Mouse (Mus musculus) embryonic facial prominence, embryonic 15.5 days (tissue): ENCODE results near the gene Cpeb4. TPM values are rescaled to one million over a fixed set of nuclear protein-coding genes. Genes with fewer than 3 reads are reported as not detected.
"Not testable (repeated sequence)": the region's sequence is repeated elsewhere in the genome, so short reads cannot be mapped to it uniquely, and the experiment has no call there.

Experiments used
- ATAC-seq: fragments of 200-750 bp; cut with Nextera tagmentation; 2 replicates; pipeline ENCODE4 v1.8.0; 2017; ENCODE audit warnings: low read depth, moderate TSS enrichment; ENCODE audit not compliant: insufficient number of reproducible peaks, low FRiP score, low TSS enrichment
- H3K27ac ChIP-seq: fragments of 300-500 bp; sonication (generic); replicated peaks from 2 replicates; pipeline ENCODE4 v1.5.1; 2015; ENCODE audit warnings: mild to moderate bottlenecking, inconsistent platforms
- H3K27me3 ChIP-seq: fragments of 300-500 bp; sonication (generic); 2 replicates; pipeline ENCODE4 v1.6.1; 2015; ENCODE audit warnings: inconsistent platforms
- H3K36me3 ChIP-seq: fragments of 300-500 bp; sonication (generic); 2 replicates; pipeline ENCODE4 v1.6.1; 2015; ENCODE audit warnings: mild to moderate bottlenecking, inconsistent platforms
- H3K4me1 ChIP-seq: fragments of 300-500 bp; sonication (generic); 2 replicates; pipeline ENCODE4 v1.6.1; 2015; ENCODE audit warnings: inconsistent platforms
- H3K4me2 ChIP-seq: fragments of 300-500 bp; sonication (generic); replicated peaks from 2 replicates; pipeline ENCODE4 v1.6.1; 2015; ENCODE audit warnings: mild to moderate bottlenecking, inconsistent platforms
- H3K4me3 ChIP-seq: fragments of 300-500 bp; sonication (generic); replicated peaks from 2 replicates; pipeline ENCODE4 v1.5.1; 2015; ENCODE audit warnings: mild to moderate bottlenecking, inconsistent platforms
- H3K9ac ChIP-seq: fragments of 300-500 bp; sonication (generic); 2 replicates; pipeline ENCODE4 v1.6.1; 2015; ENCODE audit warnings: inconsistent platforms
- H3K9me3 ChIP-seq: fragments of 300-500 bp; sonication (generic); replicated peaks from 2 replicates; pipeline ENCODE4 v1.6.1; 2016; ENCODE audit warnings: inconsistent platforms
- WGBS: fragments of 180-500 bp; shearing (Covaris S2); methylation state at CpG from one replicate; pipeline ENCODE4 v1.1.7; 2015; 5-methylcytosine and 5-hydroxymethylcytosine counted together
- polyA plus RNA-seq: library from polyadenylated mRNA; unstranded; fragments of >200 nt; fragmentation: Nextera tagmentation; extraction: Ambion mirVana; gene quantifications from 2 replicates; pipeline ENCODE4 v1.2.1, GENCODE M21; 2015

Gene Cpeb4
- polyA plus RNA-seq, 1 experiment from 2014 or later = 3.4 TPM

- no peak for ATAC-seq
- Histone ChIP-seq H3K27me3 (peaks cover under 1% of the 10 kb centered on the region; the same call in 1 of the 2 replicates), H3K27ac (no peak overlapping the region), H3K9ac (no peak overlapping the region), H3K9me3 (no peaks in the 10 kb centered on the region), H3K4me1 (peaks cover 10% of the 10 kb centered on the region), H3K4me3 (no peak overlapping the region), H3K36me3 (no peaks in the 10 kb centered on the region), H3K4me2 (no peak overlapping the region)
- WGBS = 78% methylated on average over 3 of the region's 3 CpGs
Observed at GRCm38 (mm10) chr11:31945471-31945870, 73.5 kb downstream of the Cpeb4 start.

GRCm38 (mm10) chr11:31948462-31949330 is 76.7 kb downstream of the Cpeb4 start:
- no peak for ATAC-seq
- H3K4me2 ChIP-seq = peak overlapping the region; percentile 60
- no peaks in the 10 kb centered on the region for H3K9me3 ChIP-seq
- no peaks in the 10 kb centered on the region for H3K36me3 ChIP-seq
- H3K27me3 ChIP-seq = peaks cover 8% of the 10 kb centered on the region; the same call in 1 of the 2 replicates
- H3K4me1 ChIP-seq = peaks cover 10% of the 10 kb centered on the region
- WGBS = 13% methylated on average over 15 of the region's 15 CpGs
- H3K9ac ChIP-seq = peak overlapping the region; percentile 29; the same call in 1 of the 2 replicates
- H3K4me3 ChIP-seq = peak overlapping the region; percentile 47
- no peak overlapping the region for H3K27ac ChIP-seq

GRCm38 (mm10) chr11:31949331-31949785 is 77.3 kb downstream of the Cpeb4 start:
- H3K36me3 ChIP-seq = no peaks in the 10 kb centered on the region
- peak overlapping the region; percentile 47 for H3K4me3 ChIP-seq
- peaks cover 10% of the 10 kb centered on the region for H3K4me1 ChIP-seq
- no peak overlapping the region for H3K27ac ChIP-seq
- H3K9me3 ChIP-seq = no peaks in the 10 kb centered on the region
- H3K9ac ChIP-seq = peak overlapping the region; percentile 29; the same call in 1 of the 2 replicates
- no peak; the same call in 1 of the 2 replicates for ATAC-seq
- peaks cover 8% of the 10 kb centered on the region; the same call in 1 of the 2 replicates for H3K27me3 ChIP-seq
- 3% methylated on average over 17 of the region's 17 CpGs for WGBS
- peak overlapping the region; percentile 60 for H3K4me2 ChIP-seq

GRCm38 (mm10) chr11:31960071-31960470 is 88.1 kb downstream of the Cpeb4 start:
- Histone ChIP-seq H3K36me3 (no peaks in the 10 kb centered on the region), H3K9ac (no peak overlapping the region), H3K4me1 (no peaks in the 10 kb centered on the region), H3K27ac (no peak overlapping the region), H3K9me3 (no peaks in the 10 kb centered on the region), H3K27me3 (no peaks in the 10 kb centered on the region), H3K4me2 (no peak overlapping the region), H3K4me3 (no peak overlapping the region)
- no peak for ATAC-seq

GRCm38 (mm10) chr11:31963993-31964392 is 92.0 kb downstream of the Cpeb4 start:
- WGBS = 91% methylated on average over 1 of the region's 1 CpGs
- no peaks in the 10 kb centered on the region for H3K36me3 ChIP-seq
- H3K27ac ChIP-seq = no peak overlapping the region
- no peak overlapping the region for H3K9ac ChIP-seq
- no peak overlapping the region for H3K4me3 ChIP-seq
- H3K4me1 ChIP-seq = peaks cover 4% of the 10 kb centered on the region; the same call in 1 of the 2 replicates
- H3K9me3 ChIP-seq = no peaks in the 10 kb centered on the region
- no peaks in the 10 kb centered on the region for H3K27me3 ChIP-seq
- ATAC-seq = no peak
- no peak overlapping the region for H3K4me2 ChIP-seq

GRCm38 (mm10) chr11:31965256-31966134 is 93.5 kb downstream of the Cpeb4 start, which contains the start of gene 4930524B15Rik:
TSS of gene 4930524B15Rik (plus strand) at chr11:31965592.
- Histone ChIP-seq H3K4me3 (peak within 1 kb of the TSS; percentile 29), H3K9ac (no peak within 1 kb of the TSS), H3K27ac (no peak within 1 kb of the TSS), H3K4me2 (peak within 1 kb of the TSS; percentile 49), H3K4me1 (peaks cover 4% of the 10 kb centered on the region; the same call in 1 of the 2 replicates), H3K9me3 (no peaks in the 10 kb centered on the region), H3K27me3 (no peaks in the 10 kb centered on the region), H3K36me3 (no peaks in the 10 kb centered on the region)
- ATAC-seq = no peak
- 46% methylated on average over 49 of the region's 49 CpGs for WGBS

- Histone ChIP-seq H3K4me1 (no peaks in the 10 kb centered on the region), H3K27me3 (no peaks in the 10 kb centered on the region), H3K9me3 (no peaks in the 10 kb centered on the region), H3K9ac (no peak overlapping the region), H3K4me3 (no peak overlapping the region), H3K27ac (no peak overlapping the region), H3K4me2 (no peak overlapping the region), H3K36me3 (no peaks in the 10 kb centered on the region)
- no peak for ATAC-seq
- 76% methylated on average over 4 of the region's 4 CpGs for WGBS
Observed at GRCm38 (mm10) chr11:31974132-31974531, 102.1 kb downstream of the Cpeb4 start.

- no peak overlapping the region for H3K4me2 ChIP-seq
- no peaks in the 10 kb centered on the region for H3K27me3 ChIP-seq
- ATAC-seq = no peak
- no peak overlapping the region for H3K9ac ChIP-seq
- WGBS = 58% methylated on average over 8 of the region's 8 CpGs
- no peaks in the 10 kb centered on the region for H3K4me1 ChIP-seq
- H3K27ac ChIP-seq = no peak overlapping the region
- no peak overlapping the region for H3K4me3 ChIP-seq
- H3K9me3 ChIP-seq = no peaks in the 10 kb centered on the region
- no peaks in the 10 kb centered on the region for H3K36me3 ChIP-seq
Observed at GRCm38 (mm10) chr11:31974826-31975225, 102.8 kb downstream of the Cpeb4 start.

- Histone ChIP-seq H3K27ac (no peak overlapping the region), H3K9ac (no peak overlapping the region), H3K4me1 (no peaks in the 10 kb centered on the region), H3K4me2 (no peak overlapping the region), H3K4me3 (no peak overlapping the region), H3K9me3 (no peaks in the 10 kb centered on the region), H3K27me3 (no peaks in the 10 kb centered on the region), H3K36me3 (no peaks in the 10 kb centered on the region)
- no peak for ATAC-seq
- 80% methylated on average over 5 of the region's 5 CpGs for WGBS
Observed at GRCm38 (mm10) chr11:31975678-31976077, 103.7 kb downstream of the Cpeb4 start.

- no peak overlapping the region for H3K4me2 ChIP-seq
- H3K9me3 ChIP-seq = no peaks in the 10 kb centered on the region
- no peak for ATAC-seq
- no peaks in the 10 kb centered on the region for H3K27me3 ChIP-seq
- H3K4me3 ChIP-seq = no peak overlapping the region
- H3K36me3 ChIP-seq = no peaks in the 10 kb centered on the region
- H3K27ac ChIP-seq = no peak overlapping the region
- H3K4me1 ChIP-seq = no peaks in the 10 kb centered on the region
- 68% methylated on average over 5 of the region's 5 CpGs for WGBS
- H3K9ac ChIP-seq = no peak overlapping the region
Observed at GRCm38 (mm10) chr11:31976137-31976536, 104.1 kb downstream of the Cpeb4 start.

GRCm38 (mm10) chr11:31980089-31980488 is 108.1 kb downstream of the Cpeb4 start:
- not testable (repeated sequence) for H3K9me3 ChIP-seq, ATAC-seq, H3K4me2 ChIP-seq, H3K27ac ChIP-seq, H3K4me1 ChIP-seq, H3K9ac ChIP-seq, H3K27me3 ChIP-seq, H3K36me3 ChIP-seq, H3K4me3 ChIP-seq
- 89% methylated on average over 5 of the region's 5 CpGs for WGBS
